Mouse (Mus musculus) left cerebral cortex, adult 2 months (tissue): Measurements from ENCODE around the gene Syne1. TPM values are rescaled to one million over a fixed set of nuclear protein-coding genes. Genes with fewer than 3 reads are reported as not detected.

ENCODE experiments used
- DNase-seq, 2 experiments: peaks; one replicate each; pipeline ENCODE4 v3.0.0; 2021 to 2022; ENCODE audit warnings: low spot score in 2 of 2, mixed read lengths in 1 of 2; ENCODE audit errors: extremely low spot score in 1 of 2
- H3K27ac ChIP-seq: fragments of 200-600 bp; 2 replicates; pipeline ENCODE4 v1.8.1; 2022
- H3K4me3 ChIP-seq: fragments of 200-600 bp; 2 replicates; pipeline ENCODE4 v1.8.1; 2022
- CTCF ChIP-seq: fragments of 200-600 bp; IDR thresholded peaks from 2 replicates; pipeline ENCODE4 v1.8.1; 2022; ENCODE audit warnings: antibody characterized with exemption, mild to moderate bottlenecking, moderate library complexity
- intact Hi-C: fragments of 180-260 bp; cut with DNase I; formaldehyde crosslinking; loops from one replicate; pipeline ENCODE4 v1.15.1; 2025
- total RNA-seq, 2 experiments: library from RNA; stranded (reverse); gene quantifications; 2 replicates each; pipeline ENCODE4 v1.2.3; 2021

Syne1 gene
- total RNA-seq, 2 experiments from 2014 or later = 430 to 445 TPM

- H3K4me3 ChIP-seq = no peak overlapping the region
- intact Hi-C loops = no loop called here
- no peak for DNase-seq
- no peak for TF ChIP-seq CTCF
- no peak overlapping the region for H3K27ac ChIP-seq
Measured at GRCm38 (mm10) chr10:5270641-5271040, 280.6 kb downstream of the Syne1 start.

GRCm38 (mm10) chr10:5264418-5264817 is 286.9 kb downstream of the Syne1 start:
- peak in 1 of 2 experiments; percentile 14 for DNase-seq
- intact Hi-C loops = no loop called here
- Histone ChIP-seq H3K4me3 (no peak overlapping the region), H3K27ac (peak overlapping the region; percentile 15)
- no peak for TF ChIP-seq CTCF

- intact Hi-C loops = no loop called here
- no peak overlapping the region for H3K27ac ChIP-seq
- no peak overlapping the region for H3K4me3 ChIP-seq
- no peak for DNase-seq
- no peak for TF ChIP-seq CTCF
Measured at GRCm38 (mm10) chr10:5262636-5263035, 288.6 kb downstream of the Syne1 start.

- intact Hi-C loops = no loop called here
- H3K27ac ChIP-seq = no peak overlapping the region
- TF ChIP-seq CTCF = no peak
- H3K4me3 ChIP-seq = no peak overlapping the region
- no peak for DNase-seq
Measured at GRCm38 (mm10) chr10:5256686-5257085, 294.6 kb downstream of the Syne1 start.

GRCm38 (mm10) chr10:5253752-5254151 is 297.5 kb downstream of the Syne1 start:
- no peak overlapping the region for H3K4me3 ChIP-seq
- intact Hi-C loops = no loop called here
- DNase-seq = no peak
- no peak for TF ChIP-seq CTCF
- H3K27ac ChIP-seq = no peak overlapping the region

- no peak for TF ChIP-seq CTCF
- H3K27ac ChIP-seq = no peak overlapping the region
- no peak overlapping the region for H3K4me3 ChIP-seq
- intact Hi-C loops = no loop called here
- DNase-seq = no peak
Measured at GRCm38 (mm10) chr10:5250702-5251101, 300.6 kb downstream of the Syne1 start.

GRCm38 (mm10) chr10:5239680-5240079 is 311.6 kb downstream of the Syne1 start:
- intact Hi-C loops = no loop called here
- Histone ChIP-seq H3K27ac (no peak overlapping the region), H3K4me3 (no peak overlapping the region)
- no peak for DNase-seq
- TF ChIP-seq CTCF = no peak

- DNase-seq = no peak
- H3K4me3 ChIP-seq = no peak overlapping the region
- no peak for TF ChIP-seq CTCF
- no peak overlapping the region for H3K27ac ChIP-seq
- intact Hi-C loops = no loop called here
Measured at GRCm38 (mm10) chr10:5236926-5237325, 314.4 kb downstream of the Syne1 start.

GRCm38 (mm10) chr10:5236171-5236570 is 315.1 kb downstream of the Syne1 start:
- DNase-seq = no peak
- no peak overlapping the region for H3K27ac ChIP-seq
- no peak for TF ChIP-seq CTCF
- intact Hi-C loops = no loop called here
- H3K4me3 ChIP-seq = no peak overlapping the region

- no peak for TF ChIP-seq CTCF
- Histone ChIP-seq H3K4me3 (no peak overlapping the region), H3K27ac (peak overlapping the region; percentile 40; the same call in 1 of the 2 replicates)
- DNase-seq = no peak
- intact Hi-C loops = loop anchor here (2.0 kb wide), 2 partner anchors 30 to 52 kb away; no protein-coding TSS in a partner anchor
Measured at GRCm38 (mm10) chr10:5234721-5235501, 316.4 kb downstream of the Syne1 start.

- no peak for TF ChIP-seq CTCF
- DNase-seq = no peak
- Histone ChIP-seq H3K4me3 (no peak overlapping the region), H3K27ac (no peak overlapping the region)
- intact Hi-C loops = no loop called here
Measured at GRCm38 (mm10) chr10:5229129-5229528, 322.2 kb downstream of the Syne1 start.

GRCm38 (mm10) chr10:5227395-5228076 is 323.7 kb downstream of the Syne1 start:
- intact Hi-C loops = no loop called here
- TF ChIP-seq CTCF = peak; percentile 68
- Histone ChIP-seq H3K4me3 (no peak overlapping the region), H3K27ac (no peak overlapping the region)
- DNase-seq = peak in 1 of 2 experiments; percentile 41
